Mouse (Mus musculus): ENCODE measurements around the gene Siah3.

GRCm38 (mm10) chr14:75502446-75502845 is 46.7 kb downstream of the Siah3 start:
- no peak for TF ChIP-seq POLR2A (IDR thresholded peaks at IDR 0.05; ENCODE audit: low read depth, low read length)
- TF ChIP-seq CTCF (IDR thresholded peaks at IDR 0.05; ENCODE audit: borderline replicate concordance, insufficient read depth, low read length): no peak

Measured in embryonic fibroblast, embryonic 13.5 days (primary cell).